Mouse (Mus musculus) CH12.LX (cell line): Measurements from ENCODE around the gene Camk2b.

Source experiments
- BHLHE40 ChIP-seq: IDR thresholded peaks from 2 replicates; pipeline ENCODE4 v1.6.1; 2011; ENCODE audit warnings: mild to moderate bottlenecking, low read depth, low read length, improper control_type of control experiment
- CTCF ChIP-seq, 2 experiments: IDR thresholded peaks in 1 of 2; conservative IDR thresholded peaks in 1 of 2; 2 replicates each; pipeline ENCODE4 v1.5.1; 2011 to 2012; ENCODE audit warnings: low read depth in 2 of 2, low read length in 2 of 2, improper control_type of control experiment in 1 of 2, inconsistent platforms in 1 of 2, mild to moderate bottlenecking in 1 of 2, moderate library complexity in 1 of 2
- EP300 ChIP-seq: IDR thresholded peaks from 2 replicates; pipeline ENCODE4 v1.6.1; 2011; ENCODE audit warnings: low read length, improper control_type of control experiment
- JUN ChIP-seq: IDR thresholded peaks from 2 replicates; pipeline ENCODE4 v1.6.1; 2011; ENCODE audit warnings: low read depth, mild to moderate bottlenecking, low read length, improper control_type of control experiment, moderate library complexity; ENCODE audit not compliant: insufficient read depth
- JUND ChIP-seq: conservative IDR thresholded peaks from 2 replicates; pipeline ENCODE4 v1.6.1; 2011; ENCODE audit warnings: low read depth, low read length, improper control_type of control experiment
- MAZ ChIP-seq: IDR thresholded peaks from 2 replicates; pipeline ENCODE4 v1.6.1; 2012; ENCODE audit warnings: low read depth, mild to moderate bottlenecking, inconsistent platforms, low read length, improper control_type of control experiment, moderate library complexity
- MYC ChIP-seq: IDR thresholded peaks from 2 replicates; pipeline ENCODE4 v1.6.1; 2011; ENCODE audit warnings: low read depth, mild to moderate bottlenecking, improper control_type of control experiment, low read length
- NELFE ChIP-seq: IDR thresholded peaks from 2 replicates; pipeline ENCODE4 v1.6.1; 2011; ENCODE audit warnings: low read depth, low read length, improper control_type of control experiment
- POLR2A ChIP-seq: IDR thresholded peaks from 2 replicates; pipeline ENCODE4 v1.6.1; 2011; ENCODE audit warnings: low read depth, mild to moderate bottlenecking, improper control_type of control experiment, low read length
- POLR2AphosphoS2 ChIP-seq: IDR thresholded peaks from 2 replicates; pipeline ENCODE4 v1.6.1; 2011; ENCODE audit warnings: low read depth, low read length, improper control_type of control experiment
- ZC3H11A ChIP-seq: IDR thresholded peaks from 2 replicates; pipeline ENCODE4 v1.6.1; 2012; ENCODE audit warnings: low read depth, mild to moderate bottlenecking, inconsistent platforms, low read length, improper control_type of control experiment

DNA sequence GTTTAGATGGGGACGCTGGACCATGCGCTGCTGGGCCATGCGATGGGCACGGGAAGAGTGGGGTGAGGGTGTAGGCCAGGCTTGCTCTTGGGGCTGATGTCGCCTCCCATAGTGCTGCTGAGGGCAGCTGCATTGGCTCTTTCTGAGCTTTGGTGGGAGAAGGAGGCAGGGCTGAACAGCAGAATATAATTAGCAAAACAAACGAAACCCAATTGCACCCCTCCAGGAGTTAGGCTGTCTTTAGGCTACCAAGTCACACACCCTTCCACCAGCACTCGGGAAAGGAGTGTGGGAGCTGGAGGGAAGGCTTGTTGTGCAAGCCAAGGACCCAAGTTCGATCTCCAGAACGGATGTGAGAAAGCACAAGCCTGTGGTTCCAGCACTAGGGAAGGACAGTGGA is 998 bp upstream of the Camk2b start:
- TF ChIP-seq EP300: no peak
- no peak for TF ChIP-seq MYC
- TF ChIP-seq JUN: no peak
- TF ChIP-seq POLR2A: no peak
- no peak for TF ChIP-seq POLR2AphosphoS2
- TF ChIP-seq ZC3H11A: no peak
- TF ChIP-seq NELFE: no peak
- no peak for TF ChIP-seq CTCF (conservative IDR thresholded peaks at IDR 0.05 in 1 of 2, IDR thresholded peaks at IDR 0.05 in 1 of 2; ENCODE audit: low read depth in 2 of 2, low read length in 2 of 2)
- TF ChIP-seq JUND: no peak
- no peak for TF ChIP-seq BHLHE40
- no peak for TF ChIP-seq MAZ
